Mouse (Mus musculus): ENCODE measurements around the gene Stk4. TPM values are rescaled to one million over a fixed set of nuclear protein-coding genes. Genes with fewer than 3 reads are reported as not detected.

The Stk4 gene
- polyA plus RNA-seq, 1 experiment from 2014 or later = 17.2 TPM

DNA sequence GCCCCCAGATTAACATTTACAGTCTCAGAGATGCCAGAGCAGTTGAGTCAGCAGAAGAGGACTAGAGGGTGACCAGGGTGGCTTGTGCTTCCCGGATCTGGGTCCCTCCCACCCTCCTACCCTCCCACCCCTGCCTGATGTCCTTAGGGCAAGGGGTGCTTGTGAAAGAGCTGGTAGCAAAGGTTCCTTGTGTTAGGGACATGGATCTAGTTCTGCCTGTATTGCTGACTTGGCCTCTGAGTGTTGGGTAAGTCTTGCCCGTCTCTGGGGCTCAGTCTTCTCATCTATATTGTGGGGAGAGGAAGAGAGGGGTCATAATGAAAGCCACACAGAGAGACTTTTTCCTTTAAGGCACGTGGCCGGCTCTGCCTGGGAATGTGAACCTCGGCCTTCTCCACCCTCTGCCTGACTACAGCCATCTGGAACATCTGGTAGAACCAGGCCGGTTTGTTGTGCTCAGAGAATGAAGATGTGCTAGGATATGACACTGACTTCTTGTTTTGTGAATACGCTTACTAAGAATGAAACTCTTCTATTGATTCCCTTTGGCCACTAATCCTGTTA is 112.7 kb downstream of the Stk4 start, which contains the start of gene Wfdc5:
Wfdc5 (minus strand) TSS at position 51 of the 564 bp plus-strand sequence.
- H3K27me3 ChIP-seq (ENCODE audit: control insufficient read depth, insufficient read depth, low read depth, low read length) = no peaks in the 10 kb centered on the region; the same call in 1 of the 2 replicates

GRCm38 (mm10) chr2:164183340-164183739 is 113.2 kb downstream of the Stk4 start:
- Histone ChIP-seq H3K27me3 (ENCODE audit: control insufficient read depth, insufficient read depth, low read depth, low read length) (no peaks in the 10 kb centered on the region; the same call in 1 of the 2 replicates), H3K4me1 (ENCODE audit: control insufficient read depth, insufficient read depth, low read length) (no peaks in the 10 kb centered on the region), H3K36me3 (ENCODE audit: control insufficient read depth, insufficient read depth, low read length) (no peaks in the 10 kb centered on the region), H3K27ac (ENCODE audit: low read length) (no peak overlapping the region), H3K9ac (ENCODE audit: low read depth, low read length) (no peak overlapping the region), H3K4me2 (ENCODE audit: low read length) (no peak overlapping the region), H3K9me3 (replicated peaks; ENCODE audit: control insufficient read depth, low read length, poor library complexity, severe bottlenecking) (no peaks in the 10 kb centered on the region), H3K4me3 (ENCODE audit: low read depth, low read length) (no peak overlapping the region)
- no peak for ATAC-seq
- WGBS = 73% methylated on average over 9 of the region's 9 CpGs

More for the DNA sequence above, 112.7 kb downstream of the Stk4 start, which contains the start of gene Wfdc5:
- no peak for ATAC-seq
- Histone ChIP-seq H3K4me2 (ENCODE audit: low read length) (no peak within 1 kb of the TSS), H3K4me3 (ENCODE audit: low read depth, low read length) (no peak within 1 kb of the TSS), H3K9ac (ENCODE audit: low read depth, low read length) (no peak within 1 kb of the TSS), H3K36me3 (ENCODE audit: control insufficient read depth, insufficient read depth, low read length) (no peaks in the 10 kb centered on the region), H3K9me3 (replicated peaks; ENCODE audit: control insufficient read depth, low read length, poor library complexity, severe bottlenecking) (no peaks in the 10 kb centered on the region), H3K4me1 (ENCODE audit: control insufficient read depth, insufficient read depth, low read length) (no peaks in the 10 kb centered on the region), H3K27ac (ENCODE audit: low read length) (no peak within 1 kb of the TSS)
- WGBS = 59% methylated on average over 7 of the region's 7 CpGs

- H3K36me3 ChIP-seq (ENCODE audit: control insufficient read depth, insufficient read depth, low read length) = no peaks in the 10 kb centered on the region
- no peaks in the 10 kb centered on the region for H3K4me1 ChIP-seq (ENCODE audit: control insufficient read depth, insufficient read depth, low read length)
- H3K9me3 ChIP-seq (replicated peaks; ENCODE audit: control insufficient read depth, low read length, poor library complexity, severe bottlenecking) = no peaks in the 10 kb centered on the region
- no peak overlapping the region for H3K4me2 ChIP-seq (ENCODE audit: low read length)
- H3K9ac ChIP-seq (ENCODE audit: low read depth, low read length) = no peak overlapping the region
- no peak for ATAC-seq
- H3K27ac ChIP-seq (ENCODE audit: low read length) = no peak overlapping the region
- WGBS = 36% methylated on average over 9 of the region's 9 CpGs
- H3K27me3 ChIP-seq (ENCODE audit: control insufficient read depth, insufficient read depth, low read depth, low read length) = no peaks in the 10 kb centered on the region; the same call in 1 of the 2 replicates
- no peak overlapping the region for H3K4me3 ChIP-seq (ENCODE audit: low read depth, low read length)
Observed at GRCm38 (mm10) chr2:164184145-164184719, 114.1 kb downstream of the Stk4 start.

- Histone ChIP-seq H3K4me1 (ENCODE audit: control insufficient read depth, insufficient read depth, low read length) (no peaks in the 10 kb centered on the region), H3K9ac (ENCODE audit: low read depth, low read length) (no peak overlapping the region), H3K27me3 (ENCODE audit: control insufficient read depth, insufficient read depth, low read depth, low read length) (no peaks in the 10 kb centered on the region), H3K27ac (ENCODE audit: low read length) (no peak overlapping the region), H3K4me2 (ENCODE audit: low read length) (no peak overlapping the region), H3K9me3 (replicated peaks; ENCODE audit: control insufficient read depth, low read length, poor library complexity, severe bottlenecking) (no peaks in the 10 kb centered on the region; the same call in 1 of the 2 replicates), H3K36me3 (ENCODE audit: control insufficient read depth, insufficient read depth, low read length) (no peaks in the 10 kb centered on the region), H3K4me3 (ENCODE audit: low read depth, low read length) (no peak overlapping the region)
- WGBS = 27% methylated on average over 5 of the region's 5 CpGs
- no peak for ATAC-seq
Observed at GRCm38 (mm10) chr2:164188722-164189121, 118.6 kb downstream of the Stk4 start.

DNA sequence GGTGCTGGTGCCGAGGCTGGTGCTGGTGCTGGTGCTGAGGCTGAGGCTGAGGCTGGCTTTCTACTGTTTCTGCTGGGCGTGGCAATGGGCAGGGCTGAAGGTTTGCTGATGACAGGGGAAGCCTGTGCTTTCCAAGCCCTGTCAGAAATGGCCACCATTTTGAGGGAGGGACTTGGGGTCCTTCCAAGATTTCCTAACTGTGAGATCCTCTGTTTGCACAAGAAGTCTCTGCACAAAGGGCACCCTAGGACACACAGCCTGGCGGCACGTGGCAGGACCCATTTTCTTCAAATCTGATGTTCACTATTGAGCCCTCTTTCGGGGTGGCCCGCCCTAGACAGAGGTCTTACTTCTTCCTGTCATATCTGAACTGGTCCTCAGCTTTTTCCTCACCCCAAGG is 120.5 kb downstream of the Stk4 start, which contains the start of gene Wfdc12:
Wfdc12 (minus strand) TSS at position 33 of the 400 bp plus-strand sequence.
- no peak within 1 kb of the TSS for H3K27ac ChIP-seq (ENCODE audit: low read length)
- H3K9ac ChIP-seq (ENCODE audit: low read depth, low read length) = no peak within 1 kb of the TSS
- no peaks in the 10 kb centered on the region for H3K36me3 ChIP-seq (ENCODE audit: control insufficient read depth, insufficient read depth, low read length)
- ATAC-seq = no peak
- no peak within 1 kb of the TSS for H3K4me2 ChIP-seq (ENCODE audit: low read length)
- H3K4me3 ChIP-seq (ENCODE audit: low read depth, low read length) = no peak within 1 kb of the TSS
- no peaks in the 10 kb centered on the region for H3K4me1 ChIP-seq (ENCODE audit: control insufficient read depth, insufficient read depth, low read length)
- H3K27me3 ChIP-seq (ENCODE audit: control insufficient read depth, insufficient read depth, low read depth, low read length) = no peaks in the 10 kb centered on the region
- 85% methylated on average over 6 of the region's 6 CpGs for WGBS
- H3K9me3 ChIP-seq (replicated peaks; ENCODE audit: control insufficient read depth, low read length, poor library complexity, severe bottlenecking) = no peaks in the 10 kb centered on the region; the same call in 1 of the 2 replicates

GRCm38 (mm10) chr2:164192279-164192678 is 122.2 kb downstream of the Stk4 start:
- H3K27me3 ChIP-seq (ENCODE audit: control insufficient read depth, insufficient read depth, low read depth, low read length) = no peaks in the 10 kb centered on the region
- H3K4me2 ChIP-seq (ENCODE audit: low read length) = no peak overlapping the region
- H3K9ac ChIP-seq (ENCODE audit: low read depth, low read length) = no peak overlapping the region
- no peaks in the 10 kb centered on the region for H3K4me1 ChIP-seq (ENCODE audit: control insufficient read depth, insufficient read depth, low read length)
- no peaks in the 10 kb centered on the region; the same call in 1 of the 2 replicates for H3K9me3 ChIP-seq (replicated peaks; ENCODE audit: control insufficient read depth, low read length, poor library complexity, severe bottlenecking)
- H3K4me3 ChIP-seq (ENCODE audit: low read depth, low read length) = no peak overlapping the region
- no peak for ATAC-seq
- H3K27ac ChIP-seq (ENCODE audit: low read length) = no peak overlapping the region
- H3K36me3 ChIP-seq (ENCODE audit: control insufficient read depth, insufficient read depth, low read length) = no peaks in the 10 kb centered on the region

- Histone ChIP-seq H3K36me3 (ENCODE audit: control insufficient read depth, insufficient read depth, low read length) (no peaks in the 10 kb centered on the region), H3K4me3 (ENCODE audit: low read depth, low read length) (no peak overlapping the region), H3K4me2 (ENCODE audit: low read length) (no peak overlapping the region), H3K27ac (ENCODE audit: low read length) (no peak overlapping the region), H3K27me3 (ENCODE audit: control insufficient read depth, insufficient read depth, low read depth, low read length) (no peaks in the 10 kb centered on the region), H3K9me3 (replicated peaks; ENCODE audit: control insufficient read depth, low read length, poor library complexity, severe bottlenecking) (no peaks in the 10 kb centered on the region; the same call in 1 of the 2 replicates), H3K4me1 (ENCODE audit: control insufficient read depth, insufficient read depth, low read length) (no peaks in the 10 kb centered on the region), H3K9ac (ENCODE audit: low read depth, low read length) (no peak overlapping the region)
- WGBS = 78% methylated on average over 5 of the region's 5 CpGs
- ATAC-seq = no peak
Observed at GRCm38 (mm10) chr2:164194959-164195630, 125.0 kb downstream of the Stk4 start.

DNA sequence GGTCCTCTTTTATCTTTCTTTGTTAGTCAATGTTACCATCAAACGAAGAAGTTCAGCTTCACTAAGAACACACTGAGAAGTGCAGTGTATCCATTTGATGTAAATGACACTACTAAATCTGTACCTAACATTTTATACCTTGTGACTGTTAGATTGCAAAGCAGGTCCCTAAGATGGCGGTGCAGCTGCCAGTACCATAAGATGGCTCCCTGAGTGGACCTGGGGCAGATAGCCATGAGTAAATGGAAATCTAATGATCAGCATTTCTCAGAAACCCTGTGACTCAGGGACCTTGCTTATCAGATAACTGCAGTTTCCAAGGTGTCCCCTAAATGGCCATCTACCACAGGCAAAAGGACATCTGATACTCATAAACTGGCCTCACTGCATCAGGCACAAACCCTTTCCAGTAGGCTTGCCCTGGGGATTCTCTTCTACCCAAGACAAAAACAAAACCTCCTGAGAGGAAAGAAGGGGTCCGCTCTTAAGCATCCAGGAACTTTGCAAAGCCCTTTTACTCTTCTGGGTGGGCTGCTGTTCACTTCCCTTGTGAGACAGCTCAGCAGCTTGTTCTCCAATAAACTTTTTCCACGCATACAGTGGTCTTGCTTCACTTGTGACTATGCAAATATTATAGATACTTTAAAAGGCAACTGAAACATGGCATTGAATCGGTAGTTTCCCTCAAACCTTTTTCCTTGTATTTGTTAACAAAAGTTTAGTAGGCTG is 126.0 kb downstream of the Stk4 start:
- no peak overlapping the region for H3K4me2 ChIP-seq (ENCODE audit: low read length)
- H3K9ac ChIP-seq (ENCODE audit: low read depth, low read length) = no peak overlapping the region
- H3K36me3 ChIP-seq (ENCODE audit: control insufficient read depth, insufficient read depth, low read length) = no peaks in the 10 kb centered on the region
- ATAC-seq = no peak
- no peak overlapping the region for H3K27ac ChIP-seq (ENCODE audit: low read length)
- no peaks in the 10 kb centered on the region for H3K27me3 ChIP-seq (ENCODE audit: control insufficient read depth, insufficient read depth, low read depth, low read length)
- WGBS = 90% methylated on average over 5 of the region's 5 CpGs
- no peaks in the 10 kb centered on the region for H3K4me1 ChIP-seq (ENCODE audit: control insufficient read depth, insufficient read depth, low read length)
- no peak overlapping the region for H3K4me3 ChIP-seq (ENCODE audit: low read depth, low read length)
- H3K9me3 ChIP-seq (replicated peaks; ENCODE audit: control insufficient read depth, low read length, poor library complexity, severe bottlenecking) = no peaks in the 10 kb centered on the region; the same call in 1 of the 2 replicates
